In the genomic region with DNA sequence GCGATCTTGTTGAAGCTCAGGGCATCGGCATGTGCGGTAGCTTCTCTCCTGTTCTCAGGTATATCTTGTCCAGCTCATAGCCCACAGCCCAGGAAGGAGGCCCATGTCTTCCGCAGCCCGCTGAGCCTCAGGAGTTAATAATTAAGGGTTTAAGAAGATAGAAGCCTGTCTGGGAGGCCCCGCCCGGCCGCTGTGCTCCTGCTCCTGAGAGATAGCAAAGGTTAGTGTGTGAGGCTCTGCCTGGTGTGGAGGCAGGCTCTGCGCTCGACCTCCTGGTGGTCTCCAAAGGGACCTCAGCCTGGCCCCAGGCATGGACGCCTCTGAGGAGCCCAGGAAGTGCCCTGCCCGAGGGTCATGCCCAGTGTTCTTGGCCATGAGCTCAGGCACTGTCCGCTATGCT, we compare ENCODE assay signal across 10 mouse cellular contexts. TPM values are rescaled to one million over a fixed set of nuclear protein-coding genes. Genes with fewer than 3 reads are reported as not detected.
DNase-seq lines count a peak whose midpoint lies in the region; ATAC-seq lines count a peak whose summit lies in the region.
"Had no signal": no experiment of that assay in that cellular context is flagged by ENCODE, and none has a peak within 500 bp of the region (broad histone marks: within the 10 kb centered on the region; RNA-seq: fewer than 3 reads in every experiment).

No protein-coding gene starts in this region.

- 69% methylated on average over 13 of the region's 13 CpGs for WGBS in heart, embryonic 15.5 days
- 70% methylated on average over 13 of the region's 13 CpGs for WGBS in embryonic facial prominence, embryonic 10.5 days

- no peak for ATAC-seq in heart, embryonic 15.5 days (replicated peaks; ENCODE audit: insufficient number of reproducible peaks, insufficient read depth, low FRiP score, low read depth)
- peak; percentile 88 for ATAC-seq in megakaryocyte-erythroid progenitor cell, adult 5-6 weeks (replicated peaks; ENCODE audit: low FRiP score, low TSS enrichment, poor library complexity, severe bottlenecking)

- H3K4me3 ChIP-seq in heart, embryonic 15.5 days, result no peak overlapping the region
- peak overlapping the region; percentile 36; the same call in 1 of the 2 replicates for H3K4me3 ChIP-seq in embryonic facial prominence, embryonic 10.5 days
- H3K4me3 ChIP-seq: hindbrain, embryonic 15.5 days had no signal

- H3K27ac ChIP-seq in heart, embryonic 15.5 days, result peak overlapping the region; percentile 88; the same call in 1 of the 2 replicates
- H3K27ac ChIP-seq in embryonic facial prominence, embryonic 10.5 days (replicated peaks), result peak overlapping the region; percentile 91
- H3K27ac ChIP-seq: hindbrain, embryonic 15.5 days had no signal

- H3K36me3 ChIP-seq in heart, embryonic 15.5 days, result no peaks in the 10 kb centered on the region
- no peaks in the 10 kb centered on the region for H3K36me3 ChIP-seq in embryonic facial prominence, embryonic 10.5 days (replicated peaks)
- H3K36me3 ChIP-seq: hindbrain, embryonic 15.5 days had no signal

- no peaks in the 10 kb centered on the region for H3K9me3 ChIP-seq in heart, embryonic 15.5 days (replicated peaks)
- H3K9me3 ChIP-seq in embryonic facial prominence, embryonic 10.5 days, result no peaks in the 10 kb centered on the region
- H3K9me3 ChIP-seq: hindbrain, embryonic 15.5 days had no signal

- peaks cover 45% of the 10 kb centered on the region for H3K4me1 ChIP-seq in heart, embryonic 15.5 days (replicated peaks)
- H3K4me1 ChIP-seq in embryonic facial prominence, embryonic 10.5 days, result peaks cover 83% of the 10 kb centered on the region

- H3K27me3 ChIP-seq in heart, embryonic 15.5 days, result no peaks in the 10 kb centered on the region
- H3K27me3 ChIP-seq in embryonic facial prominence, embryonic 10.5 days (replicated peaks; ENCODE audit: low read depth, poor library complexity, severe bottlenecking), result peaks cover 6% of the 10 kb centered on the region; the same call in 1 of the 2 replicates
- H3K27me3 ChIP-seq: hindbrain, embryonic 15.5 days had no signal

- H3K9ac ChIP-seq in heart, embryonic 15.5 days, result no peak overlapping the region
- H3K9ac ChIP-seq: hindbrain, embryonic 15.5 days had no signal

- H3K4me2 ChIP-seq in heart, embryonic 15.5 days, result no peak overlapping the region
- H3K4me2 ChIP-seq: hindbrain, embryonic 15.5 days had no signal

- DNase-seq in heart, adult 18-20 months, result no peak
- DNase-seq in embryonic facial prominence, embryonic 10.5 days (ENCODE audit: low spot score), result peak; percentile 37
- peak; percentile 71 for DNase-seq in kidney, postnatal 14 days
- no peak for DNase-seq in layer of hippocampus, adult 18-20 months (ENCODE audit: low spot score in 2 of 2)
- no peak for DNase-seq in right cerebral cortex, postnatal 4 days
- DNase-seq in frontal cortex, postnatal 25 days (ENCODE audit: low spot score in 2 of 2), result no peak
- DNase-seq: lung, adult 18-20 months had no signal

RNA-seq across cellular contexts. Expression of gene Rab3il1, which starts 13.4 kb away (rescaled TPM):
- 21.8 and 30.0 TPM in 2 replicates for polyA plus RNA-seq in heart, embryonic 15.5 days (2015; fragmentation: Nextera tagmentation; extraction: Ambion mirVana)
- 1 to 10 TPM; 6.6 to 6.8 TPM for total RNA-seq in heart, adult 18-20 months (2021)
- 51.7 and 57.4 TPM in 2 replicates for polyA plus RNA-seq in embryonic facial prominence, embryonic 10.5 days (2016; fragmentation: Nextera tagmentation; extraction: Ambion mirVana)
- total RNA-seq in megakaryocyte-erythroid progenitor cell, adult 5-6 weeks (2014; fragmentation: Nextera tagmentation), result 16.1 and 23.6 TPM in 2 replicates
- 6.0 and 20.1 TPM in 2 replicates for total RNA-seq in megakaryocyte-erythroid progenitor cell, adult 5-6 weeks (2017)
- 10 to 100 TPM in 1 of 2 experiments, 1 to 10 TPM in 1; 9.3 to 10.1 TPM for total RNA-seq in layer of hippocampus, adult 18-20 months (2021)

RNA-seq across cellular contexts. Expression of gene Best1, which starts 13.4 kb away (rescaled TPM):
- 0.19 and 0.25 TPM in 2 replicates for polyA plus RNA-seq in heart, embryonic 15.5 days (2015; fragmentation: Nextera tagmentation; extraction: Ambion mirVana)
- under 1 TPM; 0.12 to 0.13 TPM for total RNA-seq in heart, adult 18-20 months (2021)
- 1.6 TPM in 2 replicates for polyA plus RNA-seq in embryonic facial prominence, embryonic 10.5 days (2016; fragmentation: Nextera tagmentation; extraction: Ambion mirVana)
- not detected in 2 replicates for total RNA-seq in megakaryocyte-erythroid progenitor cell, adult 5-6 weeks (2014; fragmentation: Nextera tagmentation)
- total RNA-seq in megakaryocyte-erythroid progenitor cell, adult 5-6 weeks (2017), result not detected in 2 replicates
- 1 to 10 TPM; 1.2 to 1.7 TPM for total RNA-seq in layer of hippocampus, adult 18-20 months (2021)

RNA-seq across cellular contexts. Expression of gene Fads3, which starts 26.5 kb away (rescaled TPM):
- polyA plus RNA-seq in heart, embryonic 15.5 days (2015; fragmentation: Nextera tagmentation; extraction: Ambion mirVana), result 39.4 and 43.9 TPM in 2 replicates
- 10 to 100 TPM; 31.8 to 34.9 TPM for total RNA-seq in heart, adult 18-20 months (2021)
- 4.0 and 4.3 TPM in 2 replicates for polyA plus RNA-seq in embryonic facial prominence, embryonic 10.5 days (2016; fragmentation: Nextera tagmentation; extraction: Ambion mirVana)
- 22.8 and 23.9 TPM in 2 replicates for total RNA-seq in megakaryocyte-erythroid progenitor cell, adult 5-6 weeks (2014; fragmentation: Nextera tagmentation)
- 15.9 and 18.7 TPM in 2 replicates for total RNA-seq in megakaryocyte-erythroid progenitor cell, adult 5-6 weeks (2017)
- 10 to 100 TPM; 22.9 to 25.2 TPM for total RNA-seq in layer of hippocampus, adult 18-20 months (2021)

RNA-seq across cellular contexts. Expression of gene Fth1, which starts 34.4 kb away (rescaled TPM):
- 1,879 and 1,985 TPM in 2 replicates for polyA plus RNA-seq in heart, embryonic 15.5 days (2015; fragmentation: Nextera tagmentation; extraction: Ambion mirVana)
- 1,000 to 10,000 TPM; 2,847 to 3,135 TPM for total RNA-seq in heart, adult 18-20 months (2021)
- polyA plus RNA-seq in embryonic facial prominence, embryonic 10.5 days (2016; fragmentation: Nextera tagmentation; extraction: Ambion mirVana), result 1,291 and 1,338 TPM in 2 replicates
- 1,910 and 1,948 TPM in 2 replicates for total RNA-seq in megakaryocyte-erythroid progenitor cell, adult 5-6 weeks (2014; fragmentation: Nextera tagmentation)
- 775 and 886 TPM in 2 replicates for total RNA-seq in megakaryocyte-erythroid progenitor cell, adult 5-6 weeks (2017)
- 1,000 to 10,000 TPM; 3,571 to 3,745 TPM for total RNA-seq in layer of hippocampus, adult 18-20 months (2021)

Comparison
In these comparisons a context has a peak if more than half of its experiments do, and no peak if none do; other contexts are left out.
1. DNase-seq: peak in embryonic facial prominence, embryonic 10.5 days (single experiment) and kidney, postnatal 14 days (single experiment); none in heart, adult 18-20 months (0 of 2), layer of hippocampus, adult 18-20 months (0 of 2), right cerebral cortex, postnatal 4 days (single experiment) and frontal cortex, postnatal 25 days (0 of 2).